Mouse (Mus musculus) heart, postnatal 10 days (tissue): Measurements from ENCODE around the gene Wbp2nl. TPM values are rescaled to one million over a fixed set of nuclear protein-coding genes. Genes with fewer than 3 reads are reported as not detected.
A peak's percentile ranks its signal among the peaks of the same experiment; 100 is the strongest.

Experiments used
- DNase-seq, 2 experiments: peaks; one replicate each; pipeline ENCODE4 v3.0.0; 2021
- intact Hi-C: fragments of 180-260 bp; cut with DNase I; formaldehyde crosslinking; loops from one replicate; pipeline ENCODE4 v1.15.1; 2025
- total RNA-seq, 2 experiments: library from RNA; stranded (reverse); gene quantifications; 2 replicates each; pipeline ENCODE4 v1.2.3; 2021

Gene Wbp2nl
- not detected for total RNA-seq

DNA sequence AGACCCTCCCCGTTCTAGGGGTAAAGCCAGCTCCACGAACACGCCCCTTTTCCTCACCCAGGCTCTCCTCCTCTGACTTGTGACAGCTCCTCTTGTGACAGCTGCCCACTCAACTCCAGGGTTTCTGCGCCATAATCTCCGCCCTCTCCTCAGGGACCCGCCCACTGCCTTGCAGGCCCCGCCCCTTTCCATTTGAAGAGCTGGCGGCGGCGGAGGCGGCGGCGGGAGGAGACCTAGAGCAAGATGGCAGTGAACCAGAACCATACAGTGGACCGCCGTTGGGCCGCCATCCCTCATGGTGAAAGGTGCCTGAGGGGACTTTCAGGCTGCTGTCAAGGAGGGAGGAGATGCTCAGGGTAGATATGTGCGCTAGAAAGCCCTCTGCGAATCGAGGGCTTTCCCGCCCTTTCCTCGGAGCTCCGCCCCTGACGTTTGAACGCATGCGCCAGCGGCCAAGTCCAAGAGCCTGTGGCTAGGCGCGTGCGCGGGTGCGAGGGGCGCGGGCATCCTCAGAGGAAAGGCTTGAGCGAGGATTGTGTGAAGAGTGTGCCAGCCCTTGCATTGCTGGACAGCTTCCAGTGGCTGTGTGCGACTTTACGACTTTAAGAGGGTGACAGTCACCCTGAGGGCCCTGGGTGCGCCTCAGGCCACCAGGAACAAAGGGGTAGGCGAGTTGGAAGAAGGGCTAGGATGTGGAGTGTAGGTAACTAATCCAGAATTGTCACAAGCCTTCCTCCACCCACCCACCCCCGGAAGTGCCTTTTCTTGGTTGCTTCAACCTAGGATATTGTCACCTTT, at the start of gene Wbp2nl:
Wbp2nl (plus strand) TSS at position 191 of the 798 bp plus-strand sequence.
- intact Hi-C loops: no loop called here
- no peak for DNase-seq

DNA sequence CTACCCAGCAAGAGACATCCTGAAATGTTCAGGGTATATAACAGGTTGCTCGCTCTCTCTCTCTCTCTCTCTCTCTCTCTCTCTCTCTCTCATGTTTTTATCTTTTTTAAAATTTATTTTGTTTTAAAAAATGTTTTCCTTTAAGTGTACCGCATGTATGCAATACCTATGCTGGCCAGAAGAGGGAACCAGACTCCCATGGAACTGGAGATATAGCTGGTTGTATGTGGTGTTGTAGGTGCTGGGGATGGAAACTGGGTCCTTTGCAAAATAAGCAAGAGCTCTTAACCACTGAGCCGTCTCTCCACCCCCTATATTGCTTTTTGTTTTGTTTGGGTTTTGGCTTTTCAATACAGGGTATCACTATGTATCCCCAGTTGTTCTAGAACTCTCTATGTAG, 47.2 kb upstream of the Wbp2nl start:
- no peak for DNase-seq
- intact Hi-C loops: no loop called here

DNA sequence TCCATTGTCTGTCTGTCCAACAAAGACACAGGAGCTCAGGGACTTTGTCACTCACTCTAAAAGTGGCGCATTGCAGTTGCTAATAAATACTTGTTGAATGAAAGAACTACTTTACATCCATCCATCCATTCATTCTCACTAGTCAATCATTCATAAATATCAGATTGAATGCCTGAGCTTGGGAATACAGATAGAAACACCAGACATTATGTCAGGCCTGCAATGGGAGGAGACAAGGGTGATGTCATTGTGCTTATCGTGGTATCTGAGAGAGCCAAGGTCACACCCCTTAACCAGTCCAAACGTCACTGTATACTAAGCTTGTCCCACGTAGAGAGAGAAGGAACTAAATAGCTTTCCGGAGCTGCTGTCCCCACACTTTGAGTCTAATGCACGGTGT, 46.7 kb upstream of the Wbp2nl start, which contains the start of gene 1500009C09Rik:
1500009C09Rik (plus strand) TSS at position 301 of the 400 bp plus-strand sequence.
- no peak for DNase-seq
- intact Hi-C loops: no loop called here

DNA sequence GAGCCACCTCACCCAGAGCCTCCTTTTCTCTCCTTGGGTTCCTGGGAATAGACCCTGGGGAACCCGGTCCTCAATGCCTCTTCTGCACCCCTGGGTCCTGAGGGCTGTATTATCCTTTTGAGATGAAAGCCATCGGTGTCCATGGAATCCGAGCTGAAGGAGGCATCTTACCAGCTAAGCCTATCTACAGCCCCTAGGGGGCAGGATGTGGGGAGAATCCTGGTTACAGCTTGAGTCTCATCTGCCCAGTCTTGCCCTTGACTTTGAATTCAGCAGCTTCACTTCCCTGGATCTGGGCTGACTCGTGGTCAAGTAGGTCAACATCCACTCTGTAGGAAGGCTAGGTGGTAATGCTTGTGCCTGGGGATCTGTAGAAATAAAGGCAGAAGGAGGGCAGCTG, 43.5 kb upstream of the Wbp2nl start:
- no peak for DNase-seq
- intact Hi-C loops: no loop called here

DNA sequence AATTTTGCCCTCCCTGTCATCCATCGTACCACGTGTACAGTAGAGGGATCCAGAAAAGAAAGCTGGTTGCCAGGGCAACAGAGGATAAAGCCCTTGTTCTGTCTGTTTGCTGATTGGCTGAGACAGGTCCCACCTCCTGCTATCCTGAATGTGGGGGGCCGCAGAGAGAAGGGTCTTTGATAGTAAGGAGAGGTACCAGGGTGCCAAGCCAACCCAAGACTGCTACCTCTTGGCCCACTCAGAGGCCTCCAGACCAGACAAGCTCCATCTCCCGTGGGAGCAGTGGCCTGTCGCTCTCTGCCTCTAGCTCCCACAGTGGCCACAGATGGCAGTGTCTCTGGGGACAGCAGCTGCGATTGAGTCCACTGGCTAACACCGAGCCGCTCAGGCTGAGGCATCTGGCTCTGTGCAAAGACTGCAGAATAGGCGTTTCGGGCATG, 42.8 kb upstream of the Wbp2nl start:
- intact Hi-C loops: no loop called here
- no peak for DNase-seq

DNA sequence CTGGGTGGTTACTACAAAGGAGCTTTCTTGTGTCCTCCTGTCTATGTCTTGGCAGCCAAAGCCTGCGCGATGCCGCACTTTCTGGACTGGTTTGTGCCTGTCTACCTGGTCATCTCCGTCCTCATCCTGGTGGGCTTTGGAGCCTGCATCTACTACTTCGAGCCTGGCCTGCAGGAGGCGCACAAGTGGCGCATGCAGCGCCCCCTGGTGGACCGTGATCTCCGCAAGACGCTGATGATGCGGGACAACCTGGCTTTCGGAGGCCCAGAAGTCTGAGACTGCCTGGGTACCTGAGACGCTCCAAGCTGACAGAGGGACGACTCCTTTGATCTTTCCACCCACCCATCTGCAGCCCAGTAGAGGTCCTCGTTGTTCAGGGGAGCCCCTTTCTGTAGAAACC, 39.2 kb upstream of the Wbp2nl start:
- intact Hi-C loops: no loop called here
- DNase-seq: peak; percentile 46 to 74

DNA sequence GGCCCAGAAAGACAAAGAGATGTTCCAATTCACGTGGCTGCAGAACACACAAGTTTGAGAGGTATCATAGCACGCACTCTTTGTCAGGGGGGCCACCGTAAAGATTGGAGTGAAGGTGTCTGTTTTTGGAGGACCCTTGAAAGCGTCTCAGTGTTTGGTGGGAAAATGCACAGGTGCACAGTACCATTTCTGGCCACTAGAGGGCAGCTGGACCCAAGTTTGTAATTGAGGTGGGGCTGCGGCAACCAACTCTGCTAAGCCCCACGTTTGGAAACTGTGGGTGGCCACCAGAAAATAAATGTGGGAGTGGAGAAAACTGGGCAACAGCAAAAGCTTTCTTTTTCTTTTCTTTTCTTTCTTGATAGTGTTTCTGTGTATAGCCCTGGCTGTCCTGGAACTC, 32.4 kb upstream of the Wbp2nl start:
- peak; percentile 66 to 80 for DNase-seq
- intact Hi-C loops: loop anchor here (1.0 to 5.0 kb wide), 2 partner anchors 71 to 151 kb away; partner anchors contain the start of genes Naga, Pheta2 and Smdt1

DNA sequence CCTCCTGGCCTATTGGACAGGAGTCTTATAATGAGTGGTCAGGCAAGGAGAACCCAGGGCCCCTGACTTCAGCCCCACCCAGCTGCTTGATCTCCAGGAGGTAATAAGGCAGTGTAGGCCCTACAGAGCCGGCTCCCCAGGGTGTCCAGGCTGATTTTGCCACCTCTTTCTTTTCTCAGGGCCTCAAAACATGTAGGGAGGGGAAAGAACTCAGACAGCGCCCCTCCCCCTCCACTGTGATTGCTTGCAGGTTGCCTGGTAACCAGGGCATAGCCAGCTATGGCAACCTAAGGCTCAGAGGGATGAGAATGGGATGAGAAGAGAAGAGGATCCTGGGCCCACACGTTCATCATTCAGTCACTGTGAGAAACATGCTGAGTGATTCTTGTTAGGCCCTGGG, 30.6 kb upstream of the Wbp2nl start:
- intact Hi-C loops: loop anchor here (5.0 kb wide), 1 partner anchor 69 kb away; the partner anchor contains the start of genes Naga, Pheta2 and Smdt1
- DNase-seq: no peak

DNA sequence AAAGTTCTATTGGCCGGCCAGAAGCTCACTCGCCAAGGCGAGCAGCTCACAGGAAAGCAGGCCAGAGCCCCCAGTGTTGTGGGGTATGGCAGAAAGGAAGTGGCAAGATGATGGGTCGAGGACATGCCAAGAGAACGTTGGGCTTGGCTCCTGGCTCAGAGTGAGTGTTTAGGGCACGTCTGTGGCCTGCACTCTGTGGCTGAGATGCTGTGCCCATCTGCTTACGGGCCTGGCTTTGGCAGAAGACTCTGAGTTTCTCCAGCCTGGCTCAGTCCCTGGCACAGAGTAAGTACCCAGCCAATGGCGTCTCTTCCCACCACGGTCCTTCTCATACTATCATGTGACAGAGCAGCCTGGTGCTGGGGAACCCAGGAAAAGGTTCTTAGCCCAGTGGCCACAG, 30.0 kb upstream of the Wbp2nl start:
- intact Hi-C loops: loop anchor here (5.0 kb wide), 1 partner anchor 69 kb away; the partner anchor contains the start of genes Naga, Pheta2 and Smdt1
- no peak for DNase-seq

DNA sequence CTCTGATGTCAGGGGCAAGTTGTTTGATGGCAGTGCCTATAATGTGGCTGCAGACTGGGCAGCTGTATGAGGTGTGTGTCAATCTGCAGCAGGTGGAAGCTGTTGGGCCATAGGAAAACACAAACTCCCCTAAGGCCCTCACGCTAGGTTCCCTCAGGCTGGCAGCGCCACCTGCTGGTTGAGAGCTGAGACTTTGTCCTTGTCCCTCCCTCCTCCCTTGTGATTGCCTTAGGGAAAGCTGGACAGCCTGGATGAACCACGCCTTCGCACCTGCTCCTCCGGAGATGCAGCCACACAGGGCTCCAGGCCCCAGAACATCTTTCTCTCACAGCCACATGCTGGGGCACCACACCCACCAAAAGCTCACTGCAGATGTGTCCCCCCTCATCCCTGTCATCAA, 27.6 kb upstream of the Wbp2nl start:
- DNase-seq: peak; percentile 59 to 81

DNA sequence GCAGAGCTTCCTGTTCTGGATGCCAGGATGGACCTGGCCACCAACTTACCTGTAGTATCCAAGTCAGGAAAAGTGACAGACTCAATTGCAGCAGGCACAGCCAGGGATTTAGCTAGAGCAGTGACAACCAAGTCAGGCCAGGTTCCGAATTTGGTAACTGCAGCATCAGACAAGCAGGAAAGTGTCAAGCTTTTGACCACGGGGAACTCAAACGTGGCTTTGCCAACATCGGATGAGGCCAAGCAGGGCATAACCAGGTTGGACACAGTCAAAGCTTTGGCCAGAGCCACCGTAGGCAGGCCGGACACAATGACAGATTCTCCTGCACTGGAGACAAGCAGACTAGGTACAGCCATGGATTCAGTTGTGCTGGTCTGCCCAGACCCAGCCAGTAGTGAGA, 26.5 kb upstream of the Wbp2nl start:
- intact Hi-C loops: loop anchor here (5.0 kb wide), 1 partner anchor 80 kb away; the partner anchor contains the start of gene Ndufa6
- no peak for DNase-seq

More for the DNA sequence above, 27.6 kb upstream of the Wbp2nl start:
- intact Hi-C loops: loop anchor here (5.0 kb wide), 1 partner anchor 81 kb away; the partner anchor contains the start of gene Ndufa6

DNA sequence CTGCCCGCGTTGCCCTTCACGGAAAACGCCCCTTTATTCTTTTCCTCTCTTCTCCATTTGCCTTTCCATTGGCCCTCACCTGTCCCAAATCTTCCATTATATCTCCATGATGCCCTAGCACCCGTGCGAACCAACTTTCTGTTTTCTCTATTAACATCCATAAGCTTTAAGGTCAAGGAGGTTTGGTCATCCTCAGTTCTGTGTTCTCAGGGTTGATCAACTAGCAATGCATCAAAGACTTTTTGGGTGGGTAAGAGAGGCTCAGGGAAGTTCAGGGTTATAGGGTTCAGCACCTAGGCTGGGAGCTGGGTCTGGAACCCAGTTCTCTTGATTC, 24.2 kb upstream of the Wbp2nl start, which contains the start of gene Sept3:
Sept3 (plus strand) TSS at position 301 of the 334 bp plus-strand sequence.
- intact Hi-C loops: loop anchor here (5.0 kb wide), 1 partner anchor 78 kb away; the partner anchor contains the start of gene Ndufa6

DNA sequence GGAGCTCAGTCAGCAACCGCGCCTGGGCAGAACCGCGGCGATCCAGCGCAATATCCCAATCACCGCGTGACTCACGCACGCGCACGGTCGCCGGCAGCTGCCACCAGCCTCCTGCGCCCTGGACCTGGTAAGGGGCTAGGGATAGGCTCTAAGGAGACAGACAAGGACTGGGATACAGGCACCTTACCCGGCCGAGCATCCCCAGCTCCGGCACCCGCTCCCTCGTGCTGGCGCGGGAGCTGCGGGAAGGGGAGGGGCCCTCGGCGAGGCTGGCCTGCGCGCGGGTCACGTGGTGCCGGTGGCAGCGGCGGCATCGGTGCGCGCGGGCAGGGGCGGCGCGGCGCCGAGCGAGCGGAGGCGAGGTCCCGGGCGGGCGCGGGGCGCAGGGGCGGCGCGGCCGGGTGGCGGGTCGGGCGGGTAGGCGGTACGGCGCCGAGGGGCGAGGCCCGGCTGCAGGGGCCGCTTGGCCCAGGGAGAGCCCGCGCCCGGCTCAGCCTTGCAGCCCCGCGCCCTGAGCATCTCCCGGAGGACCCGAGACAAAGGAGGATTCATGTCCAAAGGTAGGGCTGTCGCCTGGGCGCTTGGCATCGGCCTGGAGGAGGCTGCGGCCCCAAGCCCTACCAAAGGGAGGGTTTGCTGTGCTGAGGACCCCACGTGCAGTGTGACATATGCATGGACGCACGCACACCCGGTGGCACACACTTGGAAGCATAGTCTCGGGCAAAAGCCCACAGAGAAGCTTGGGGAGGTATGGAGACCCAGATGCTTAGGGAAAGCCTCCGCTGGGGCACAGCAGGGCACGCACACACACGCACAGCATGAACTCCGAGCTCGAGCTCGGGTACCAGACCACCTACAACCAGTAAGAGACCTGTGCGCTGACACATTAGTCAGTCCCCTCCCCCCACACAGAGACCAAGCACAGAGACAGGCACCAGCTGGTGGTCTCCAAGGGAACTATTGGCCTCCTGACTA, 23.5 kb upstream of the Wbp2nl start:
- intact Hi-C loops: loop anchor here (5.0 kb wide), 1 partner anchor 77 kb away; the partner anchor contains the start of gene Ndufa6
- no peak for DNase-seq

More for the DNA sequence above, 24.2 kb upstream of the Wbp2nl start, which contains the start of gene Sept3:
- no peak for DNase-seq

DNA sequence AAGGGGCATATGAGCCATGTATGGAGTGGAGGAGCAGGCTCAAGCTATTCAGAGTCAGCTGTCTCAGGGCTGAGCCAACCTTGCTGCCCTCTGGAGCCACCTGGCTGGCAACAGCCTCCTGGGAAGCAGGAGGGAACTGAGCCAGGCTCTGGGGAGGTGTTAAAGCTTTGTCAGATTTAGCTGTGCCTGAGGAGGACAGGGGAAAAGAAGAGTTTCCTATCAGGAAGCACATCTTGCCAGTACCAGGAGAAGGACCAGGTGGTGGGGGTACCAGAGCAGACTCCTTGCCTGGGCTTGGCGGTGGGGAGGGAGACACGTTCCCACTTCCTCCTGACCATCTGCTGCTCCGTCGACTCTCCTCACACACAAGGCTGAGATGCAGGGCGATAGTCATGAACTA, 21.2 kb upstream of the Wbp2nl start:
- intact Hi-C loops: no loop called here
- DNase-seq: no peak

DNA sequence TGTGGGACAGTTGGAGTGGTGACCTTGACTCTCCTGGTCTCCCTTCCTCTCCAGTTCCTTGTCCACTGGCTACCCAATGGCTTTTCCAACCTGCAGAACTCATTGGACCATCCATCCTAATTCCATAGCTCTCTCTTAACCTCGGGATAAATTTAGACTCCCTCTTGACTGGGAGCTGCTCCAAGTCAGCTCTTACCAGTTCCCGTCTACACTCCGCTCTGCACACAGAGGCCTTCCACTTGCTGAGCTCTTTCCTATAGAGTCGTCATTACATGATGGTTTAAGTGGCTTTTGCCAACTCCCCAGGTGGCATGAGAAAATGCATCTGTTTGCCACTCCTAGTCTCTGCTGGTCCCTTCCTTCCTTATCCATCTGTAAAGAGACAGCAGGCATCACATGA, 18.1 kb upstream of the Wbp2nl start:
- DNase-seq: peak; percentile 38 to 41
- intact Hi-C loops: no loop called here

DNA sequence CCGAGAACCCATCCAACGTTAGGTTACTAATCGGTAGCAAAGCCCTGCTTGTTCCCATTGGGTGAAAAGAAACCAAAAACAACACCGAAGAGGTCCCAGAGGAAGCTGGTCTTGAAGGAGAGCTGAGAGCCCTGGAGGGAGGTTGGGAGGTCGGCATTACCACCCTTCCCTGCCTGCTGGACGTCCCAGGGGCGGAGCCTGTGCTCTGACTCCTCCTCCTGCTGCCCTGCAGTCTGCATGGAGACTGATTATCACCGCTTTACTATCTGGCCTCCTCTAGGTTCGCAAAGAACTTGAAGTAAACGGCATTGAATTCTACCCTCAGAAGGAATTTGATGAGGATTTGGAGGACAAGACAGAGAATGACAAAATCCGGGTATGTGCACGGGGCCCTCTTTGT, 12.6 kb upstream of the Wbp2nl start:
- intact Hi-C loops: no loop called here
- no peak for DNase-seq

DNA sequence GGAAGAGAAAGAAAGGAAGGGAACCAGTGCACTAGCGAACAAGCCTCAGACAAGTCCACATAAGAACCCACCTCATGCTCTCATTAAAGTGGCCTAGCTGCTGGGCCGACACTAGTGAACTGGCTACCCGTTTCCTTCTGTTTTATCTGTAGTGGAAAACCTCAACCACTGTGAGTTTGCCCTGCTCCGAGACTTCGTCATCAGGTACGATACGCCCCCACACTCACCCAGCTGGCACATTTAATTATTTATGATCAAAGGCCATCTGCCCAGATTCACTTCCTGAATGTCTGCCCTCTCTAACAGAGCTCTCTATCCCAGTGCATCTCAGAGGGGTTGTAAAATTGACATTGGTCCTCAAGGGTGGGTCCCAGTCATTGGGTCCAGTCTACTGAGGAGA, 8.5 kb upstream of the Wbp2nl start:
- DNase-seq: no peak
- intact Hi-C loops: no loop called here

DNA sequence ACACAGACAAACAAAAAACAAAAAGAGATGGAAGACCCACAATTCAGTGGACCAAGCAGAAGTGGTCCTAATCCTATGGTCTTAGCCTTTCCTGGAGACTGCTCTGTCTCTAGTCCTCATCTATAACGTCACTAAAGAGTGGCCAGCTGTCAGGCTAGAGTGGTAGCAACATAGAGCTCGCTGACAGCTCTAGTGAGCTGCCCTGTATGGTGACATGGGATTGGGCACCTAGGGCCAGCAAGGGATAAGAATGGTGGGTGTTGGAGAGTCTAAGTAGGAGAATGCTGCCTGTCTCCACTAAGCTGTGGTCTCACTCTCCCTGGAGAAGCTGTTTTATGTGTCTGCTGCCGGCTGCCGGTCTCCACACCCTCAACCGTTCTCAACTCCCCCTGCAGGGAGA, 5.9 kb upstream of the Wbp2nl start:
- no peak for DNase-seq
- intact Hi-C loops: no loop called here

DNA sequence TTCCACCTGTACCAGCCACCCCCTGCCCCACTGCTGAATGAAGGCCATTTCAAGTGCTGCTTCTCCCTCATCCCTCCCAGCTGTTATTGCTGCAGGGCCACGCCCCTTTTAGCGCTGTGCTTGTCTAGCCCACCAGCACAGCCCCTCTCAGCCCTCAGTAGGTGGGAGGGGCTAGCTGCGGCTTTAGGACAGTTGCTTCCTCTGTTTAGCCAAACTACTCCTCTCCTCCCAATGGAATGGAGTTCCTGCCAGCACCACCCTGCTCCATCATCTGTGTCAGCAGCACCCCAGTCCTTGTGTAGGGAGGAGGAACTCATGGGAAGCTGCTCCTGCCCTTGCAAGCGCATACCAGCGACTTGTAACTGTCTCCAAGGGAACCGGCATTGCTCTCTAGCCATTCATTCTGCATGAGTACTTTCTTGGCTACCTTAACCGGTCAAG, 5.5 kb upstream of the Wbp2nl start:
- no peak for DNase-seq
- intact Hi-C loops: no loop called here

DNA sequence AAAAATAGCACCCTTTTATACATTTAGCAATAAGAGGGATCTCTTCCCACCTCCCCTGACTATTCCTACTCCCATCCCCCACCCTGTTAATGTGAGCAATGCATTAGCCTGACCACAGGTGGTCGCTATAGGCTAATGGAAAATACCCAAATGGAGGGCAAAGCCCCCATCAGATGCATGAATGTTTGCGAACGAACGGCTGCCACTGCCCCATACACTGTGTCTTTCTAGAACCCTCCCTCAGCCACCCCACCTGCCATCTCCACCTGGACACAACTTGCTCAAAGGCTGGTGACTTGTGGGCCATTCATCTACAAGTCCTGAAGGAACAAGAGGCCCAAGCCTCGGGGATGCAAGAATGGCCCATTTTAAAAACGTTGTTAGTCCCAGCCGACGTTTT, 4.7 kb upstream of the Wbp2nl start:
- intact Hi-C loops: no loop called here
- peak in 1 of 2 experiments; percentile 37 for DNase-seq

DNA sequence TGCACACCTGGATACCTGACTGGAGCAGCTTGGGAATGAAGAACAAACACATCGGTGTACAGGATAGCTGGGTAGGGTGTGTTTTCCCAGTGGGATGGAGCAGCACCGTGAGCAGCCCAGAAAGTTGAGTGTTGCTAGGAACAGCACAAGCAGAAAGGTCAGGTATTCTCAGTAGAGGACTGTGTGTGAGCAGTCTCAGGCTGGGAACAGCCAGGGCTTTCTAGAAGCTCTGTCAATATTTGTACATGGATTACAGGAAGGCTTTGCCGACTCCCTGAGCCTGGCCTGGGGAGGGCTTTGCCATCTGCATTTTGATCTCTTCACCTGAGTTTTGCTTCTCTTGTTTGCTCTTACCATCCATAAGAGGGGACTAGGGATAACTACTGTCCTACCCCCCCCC, 8.4 kb downstream of the Wbp2nl start:
- intact Hi-C loops: no loop called here
- no peak for DNase-seq
